8 mouse cellular contexts compared by ENCODE assay signal in the genomic region with DNA sequence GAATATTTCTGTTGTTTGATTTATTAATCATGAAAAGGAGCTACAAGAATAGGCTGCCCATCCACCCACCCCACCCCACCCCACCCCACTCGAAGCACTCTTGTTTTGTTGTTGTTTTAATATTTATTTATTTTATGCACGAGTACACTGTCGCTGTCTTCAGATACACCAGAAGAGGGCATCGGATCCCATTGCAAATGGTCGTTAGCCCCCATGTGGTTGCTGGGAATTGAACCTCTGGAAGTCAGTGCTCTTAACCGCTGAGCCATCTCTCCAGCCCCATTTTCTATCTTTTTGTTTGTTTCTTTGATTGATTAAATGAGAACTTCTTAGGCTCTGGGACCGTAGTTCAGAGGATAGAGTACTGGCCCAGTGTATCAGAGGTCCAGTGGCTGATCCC. TPM values are rescaled to one million over a fixed set of nuclear protein-coding genes. Genes with fewer than 3 reads are reported as not detected.
DNase-seq lines count a peak whose midpoint lies in the region.

No protein-coding gene starts in this region.

- H3K36me3 ChIP-seq in splenic B cell, adult 2 months (ENCODE audit: control insufficient read depth, insufficient read depth, low read length, poor library complexity, severe bottlenecking): no peaks in the 10 kb centered on the region

- no peaks in the 10 kb centered on the region for H3K27me3 ChIP-seq in splenic B cell, adult 2 months (ENCODE audit: control insufficient read depth, insufficient read depth, low read length, poor library complexity, severe bottlenecking)

- peak; percentile 92 for DNase-seq in heart, adult 11 months
- no peak for DNase-seq in heart, adult 8-10 months (ENCODE audit: low spot score)
- DNase-seq in thymus, postnatal 14 days: peak; percentile 41
- no peak for DNase-seq in thymus, postnatal 10 days (ENCODE audit: low spot score in 2 of 2)
- peak; percentile 61 for DNase-seq in induced T-regulatory cell, adult 2 months (ENCODE audit: low read depth)
- peak; percentile 60 for DNase-seq in splenic B cell, adult 2 months (ENCODE audit: low read depth, low spot score)
- no peak for DNase-seq in left cerebral cortex, adult 11 months (ENCODE audit: low spot score)
- no peak for DNase-seq in right cerebral cortex, postnatal 4 days

RNA-seq across cellular contexts. Expression of a gene that starts 1.4 kb away (rescaled TPM):
- total RNA-seq in heart, adult 8-10 months (2022): 10 to 100 TPM; 11.3 to 14.5 (median 11.5) TPM

RNA-seq across cellular contexts. Expression of a gene that starts 28.5 kb away (rescaled TPM):
- total RNA-seq in heart, adult 8-10 months (2022): 10 to 100 TPM; 37.5 to 50.8 (median 38.9) TPM

RNA-seq across cellular contexts. Expression of a gene that starts 49.1 kb away (rescaled TPM):
- total RNA-seq in heart, adult 8-10 months (2022): 10 to 100 TPM; 18.3 to 24.1 (median 20.7) TPM

Comparison
In these comparisons a context has a peak if more than half of its experiments do, and no peak if none do; other contexts are left out.
1. DNase-seq: peak in heart, adult 11 months (single experiment), thymus, postnatal 14 days (single experiment), induced T-regulatory cell, adult 2 months (single experiment) and splenic B cell, adult 2 months (single experiment); none in heart, adult 8-10 months (single experiment), thymus, postnatal 10 days (0 of 2), left cerebral cortex, adult 11 months (single experiment) and right cerebral cortex, postnatal 4 days (single experiment).